Mouse (Mus musculus): ENCODE data around the gene Gpcpd1. TPM values are rescaled to one million over a fixed set of nuclear protein-coding genes. Genes with fewer than 3 reads are reported as not detected.

The Gpcpd1 gene
- total and polyA plus RNA-seq, 2 experiments from 2014 or later: 37.5 to 67.9 TPM

DNA sequence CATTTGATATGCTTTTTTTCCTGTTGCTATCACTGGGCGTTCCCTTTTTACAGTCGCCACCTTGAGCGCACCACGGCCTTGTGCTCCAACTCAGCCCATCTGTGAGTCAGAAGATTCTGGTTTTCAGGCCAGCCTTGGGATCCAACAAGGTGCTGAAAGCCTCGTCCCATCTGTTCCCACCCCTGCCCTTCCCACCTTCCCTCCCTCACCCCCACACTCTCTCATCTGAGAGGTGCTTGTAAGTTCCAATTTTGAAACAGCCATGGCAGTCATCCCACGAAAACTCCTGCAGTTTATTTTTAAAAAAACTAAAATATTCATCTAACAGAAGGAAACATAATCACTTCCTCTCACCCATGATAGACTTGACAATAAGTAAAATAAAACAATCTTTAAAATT is 80.0 kb downstream of the Gpcpd1 start:
- Histone ChIP-seq H3K27me3 (ENCODE audit: control insufficient read depth, insufficient read depth, low read length) (no peaks in the 10 kb centered on the region), H3K9ac (replicated peaks; ENCODE audit: low read depth, low read length) (no peak overlapping the region), H3K9me3 (replicated peaks; ENCODE audit: control insufficient read depth, low read length) (no peaks in the 10 kb centered on the region), H3K4me2 (ENCODE audit: low read depth, low read length) (no peak overlapping the region), H3K27ac (ENCODE audit: low read depth) (no peak overlapping the region), H3K36me3 (replicated peaks; ENCODE audit: control insufficient read depth, insufficient read depth, low read length) (no peaks in the 10 kb centered on the region), H3K4me3 (ENCODE audit: low read depth, low read length) (no peak overlapping the region), H3K4me1 (ENCODE audit: control insufficient read depth, insufficient read depth) (no peaks in the 10 kb centered on the region; the same call in 1 of the 2 replicates)
- TF ChIP-seq EP300 (IDR thresholded peaks at IDR 0.05; ENCODE audit: low read depth) (no peak), CTCF (IDR thresholded peaks at IDR 0.05; ENCODE audit: low read depth) (no peak)
- 42% methylated on average over 6 of the region's 6 CpGs for WGBS
- DNase-seq (ENCODE audit: low spot score) (no peak), ATAC-seq (ENCODE audit: insufficient read depth, low read depth) (no peak)

DNA sequence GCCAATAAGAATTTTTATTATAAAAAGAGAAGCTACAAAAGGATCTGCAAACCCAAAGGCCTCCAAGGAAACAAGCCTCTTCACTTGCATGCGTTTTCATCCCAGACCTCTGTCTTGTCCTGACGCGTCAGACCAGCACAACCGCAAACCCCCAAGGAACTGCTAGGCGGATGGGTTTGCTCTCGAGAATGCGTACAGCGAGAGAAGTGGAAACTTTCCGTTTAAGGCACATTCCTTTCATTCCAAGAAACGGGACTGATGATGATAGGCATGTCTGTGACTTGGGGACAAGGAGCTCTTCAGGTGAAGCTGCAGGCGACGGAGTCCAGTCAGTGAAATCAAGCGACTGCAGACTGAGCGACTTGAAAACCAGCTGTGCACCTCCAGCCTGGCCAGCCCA is 80.4 kb downstream of the Gpcpd1 start:
- H3K27ac ChIP-seq (ENCODE audit: low read depth): no peak overlapping the region
- no peaks in the 10 kb centered on the region; the same call in 1 of the 2 replicates for H3K4me1 ChIP-seq (ENCODE audit: control insufficient read depth, insufficient read depth)
- TF ChIP-seq CTCF (IDR thresholded peaks at IDR 0.05; ENCODE audit: low read depth) (no peak), EP300 (IDR thresholded peaks at IDR 0.05; ENCODE audit: low read depth) (no peak)
- ATAC-seq (ENCODE audit: insufficient read depth, low read depth) (no peak), DNase-seq (ENCODE audit: low spot score) (no peak)
- no peak overlapping the region for H3K4me3 ChIP-seq (ENCODE audit: low read depth, low read length)
- H3K9me3 ChIP-seq (replicated peaks; ENCODE audit: control insufficient read depth, low read length): no peaks in the 10 kb centered on the region
- WGBS: 32% methylated on average over 14 of the region's 14 CpGs
- H3K4me2 ChIP-seq (ENCODE audit: low read depth, low read length): no peak overlapping the region
- no peaks in the 10 kb centered on the region for H3K36me3 ChIP-seq (replicated peaks; ENCODE audit: control insufficient read depth, insufficient read depth, low read length)
- no peaks in the 10 kb centered on the region for H3K27me3 ChIP-seq (ENCODE audit: control insufficient read depth, insufficient read depth, low read length)
- H3K9ac ChIP-seq (replicated peaks; ENCODE audit: low read depth, low read length): no peak overlapping the region

DNA sequence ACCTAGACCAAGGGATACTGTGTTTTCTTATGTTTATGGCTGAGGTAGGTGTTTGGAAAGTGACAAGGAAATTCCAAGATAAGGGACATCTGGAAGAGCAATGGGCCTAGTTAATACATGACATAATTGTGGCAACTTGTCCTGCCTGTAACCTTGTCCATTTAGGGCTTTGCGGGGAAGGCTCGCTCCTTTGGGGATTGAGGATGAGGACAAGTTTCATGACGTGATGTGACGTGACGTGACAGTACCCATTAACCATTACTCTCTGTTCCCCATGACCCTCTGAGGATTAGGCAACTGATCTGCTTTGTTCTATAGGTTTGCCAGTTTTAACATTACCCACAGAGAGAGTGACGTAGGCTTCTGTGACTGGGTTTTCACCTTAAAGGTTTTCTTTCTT is 81.7 kb downstream of the Gpcpd1 start:
- Histone ChIP-seq H3K4me3 (ENCODE audit: low read depth, low read length) (no peak overlapping the region), H3K4me1 (ENCODE audit: control insufficient read depth, insufficient read depth) (no peaks in the 10 kb centered on the region), H3K9ac (replicated peaks; ENCODE audit: low read depth, low read length) (no peak overlapping the region), H3K27ac (ENCODE audit: low read depth) (no peak overlapping the region), H3K9me3 (replicated peaks; ENCODE audit: control insufficient read depth, low read length) (no peaks in the 10 kb centered on the region), H3K27me3 (ENCODE audit: control insufficient read depth, insufficient read depth, low read length) (no peaks in the 10 kb centered on the region), H3K36me3 (replicated peaks; ENCODE audit: control insufficient read depth, insufficient read depth, low read length) (no peaks in the 10 kb centered on the region), H3K4me2 (ENCODE audit: low read depth, low read length) (no peak overlapping the region)
- DNase-seq (ENCODE audit: low spot score) (no peak), ATAC-seq (ENCODE audit: insufficient read depth, low read depth) (no peak)
- no peak for TF ChIP-seq CTCF (IDR thresholded peaks at IDR 0.05; ENCODE audit: low read depth)
- TF ChIP-seq EP300 (IDR thresholded peaks at IDR 0.05; ENCODE audit: low read depth): no peak
- WGBS: 89% methylated on average over 6 of the region's 6 CpGs

DNA sequence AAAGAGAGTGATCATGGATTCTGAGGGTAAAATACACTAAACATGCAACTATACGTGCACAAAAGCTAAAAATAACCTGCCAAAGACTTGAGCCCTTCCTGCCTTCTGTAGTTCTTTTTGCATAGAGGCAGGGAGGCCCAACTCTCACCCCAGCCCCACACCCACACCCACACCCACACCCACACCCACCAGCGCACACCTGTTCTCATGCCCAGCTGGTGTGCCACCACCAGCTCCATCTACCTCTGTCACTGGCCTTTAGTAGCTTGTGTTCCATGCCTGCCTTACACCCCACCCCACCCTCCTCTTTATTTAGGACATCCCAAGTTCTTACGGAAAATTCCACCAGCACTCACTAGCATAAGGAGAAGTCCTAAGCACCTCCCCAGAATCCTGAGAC is 89.2 kb downstream of the Gpcpd1 start:
- Histone ChIP-seq H3K4me2 (ENCODE audit: low read depth, low read length) (no peak overlapping the region), H3K9ac (replicated peaks; ENCODE audit: low read depth, low read length) (no peak overlapping the region), H3K27me3 (ENCODE audit: control insufficient read depth, insufficient read depth, low read length) (no peaks in the 10 kb centered on the region), H3K4me3 (ENCODE audit: low read depth, low read length) (no peak overlapping the region), H3K36me3 (replicated peaks; ENCODE audit: control insufficient read depth, insufficient read depth, low read length) (no peaks in the 10 kb centered on the region), H3K27ac (ENCODE audit: low read depth) (no peak overlapping the region), H3K9me3 (replicated peaks; ENCODE audit: control insufficient read depth, low read length) (no peaks in the 10 kb centered on the region), H3K4me1 (ENCODE audit: control insufficient read depth, insufficient read depth) (no peaks in the 10 kb centered on the region)
- DNase-seq (ENCODE audit: low spot score) (no peak), ATAC-seq (ENCODE audit: insufficient read depth, low read depth) (no peak)
- TF ChIP-seq EP300 (IDR thresholded peaks at IDR 0.05; ENCODE audit: low read depth) (no peak), CTCF (IDR thresholded peaks at IDR 0.05; ENCODE audit: low read depth) (no peak)
- 63% methylated on average over 3 of the region's 3 CpGs for WGBS

DNA sequence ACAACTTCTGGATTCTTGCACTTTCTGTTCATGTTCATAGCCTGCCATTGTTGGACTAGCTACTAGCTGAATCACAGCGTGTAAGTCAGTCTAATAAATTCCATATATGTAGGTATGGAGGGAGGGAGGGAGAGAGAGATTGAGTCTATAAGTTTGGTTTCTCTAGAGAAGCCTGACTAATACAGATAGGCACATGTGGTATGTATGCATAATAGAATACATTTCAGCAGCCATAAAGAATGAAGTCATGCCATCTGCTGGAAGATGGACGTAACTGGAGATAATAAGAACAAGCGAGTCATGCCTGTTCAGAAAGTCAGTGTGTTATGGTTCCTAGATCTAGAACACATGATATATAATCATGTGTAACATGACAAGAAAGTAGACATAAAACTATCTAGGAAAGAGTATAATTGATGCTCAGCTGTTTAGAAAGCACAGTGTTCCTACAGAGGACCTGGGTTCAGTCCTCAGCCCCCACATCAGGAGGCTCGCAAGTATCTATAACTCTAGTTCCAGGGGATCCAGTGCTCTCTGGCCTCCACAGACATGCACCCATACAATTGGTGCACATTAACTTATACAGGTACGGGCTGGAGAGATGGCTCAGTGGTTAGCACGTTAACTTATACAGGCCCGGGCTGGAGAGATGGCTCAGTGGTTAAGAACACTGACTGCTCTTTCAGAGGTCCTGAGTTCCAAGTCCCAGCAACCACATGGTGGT is 90.0 kb downstream of the Gpcpd1 start:
- Histone ChIP-seq H3K9ac (replicated peaks; ENCODE audit: low read depth, low read length) (no peak overlapping the region), H3K4me1 (ENCODE audit: control insufficient read depth, insufficient read depth) (no peaks in the 10 kb centered on the region), H3K4me3 (ENCODE audit: low read depth, low read length) (no peak overlapping the region), H3K4me2 (ENCODE audit: low read depth, low read length) (no peak overlapping the region), H3K27me3 (ENCODE audit: control insufficient read depth, insufficient read depth, low read length) (no peaks in the 10 kb centered on the region), H3K27ac (ENCODE audit: low read depth) (no peak overlapping the region), H3K36me3 (replicated peaks; ENCODE audit: control insufficient read depth, insufficient read depth, low read length) (no peaks in the 10 kb centered on the region), H3K9me3 (replicated peaks; ENCODE audit: control insufficient read depth, low read length) (no peaks in the 10 kb centered on the region)
- ATAC-seq (ENCODE audit: insufficient read depth, low read depth) (no peak), DNase-seq (ENCODE audit: low spot score) (peak; percentile 31)
- peak; percentile 53 for TF ChIP-seq CTCF (IDR thresholded peaks at IDR 0.05; ENCODE audit: low read depth)
- no peak for TF ChIP-seq EP300 (IDR thresholded peaks at IDR 0.05; ENCODE audit: low read depth)
- WGBS: 70% methylated on average over 7 of the region's 7 CpGs

DNA sequence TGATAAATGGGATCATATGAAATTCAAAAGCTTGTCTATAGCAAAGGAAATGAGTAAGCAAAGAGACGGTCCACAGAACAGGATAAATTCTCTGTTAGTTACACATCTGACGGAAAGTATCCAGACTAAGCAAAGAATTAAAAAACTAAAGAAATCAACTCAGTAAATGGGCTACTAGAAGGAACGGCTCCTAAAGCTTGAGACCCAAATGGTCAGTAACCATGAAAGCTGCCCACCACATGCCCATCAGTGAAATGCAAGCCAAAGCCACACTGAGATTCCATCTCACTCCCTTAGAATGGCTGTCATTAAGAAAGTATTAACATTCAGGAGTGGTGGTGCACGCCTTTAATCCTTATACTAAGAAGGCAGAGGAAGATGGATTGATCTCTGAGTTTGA is 94.3 kb downstream of the Gpcpd1 start:
- no peaks in the 10 kb centered on the region for H3K27me3 ChIP-seq (ENCODE audit: control insufficient read depth, insufficient read depth, low read length)
- no peak overlapping the region for H3K27ac ChIP-seq (ENCODE audit: low read depth)
- no peak for DNase-seq (ENCODE audit: low spot score)
- H3K9ac ChIP-seq (replicated peaks; ENCODE audit: low read depth, low read length): no peak overlapping the region
- no peak overlapping the region for H3K4me3 ChIP-seq (ENCODE audit: low read depth, low read length)
- no peak for ATAC-seq (ENCODE audit: insufficient read depth, low read depth)
- H3K4me1 ChIP-seq (ENCODE audit: control insufficient read depth, insufficient read depth): no peaks in the 10 kb centered on the region
- no peaks in the 10 kb centered on the region for H3K9me3 ChIP-seq (replicated peaks; ENCODE audit: control insufficient read depth, low read length)
- H3K4me2 ChIP-seq (ENCODE audit: low read depth, low read length): no peak overlapping the region
- H3K36me3 ChIP-seq (replicated peaks; ENCODE audit: control insufficient read depth, insufficient read depth, low read length): no peaks in the 10 kb centered on the region
- 70% methylated on average over 4 of the region's 4 CpGs for WGBS
- TF ChIP-seq EP300 (IDR thresholded peaks at IDR 0.05; ENCODE audit: low read depth): no peak
- no peak for TF ChIP-seq CTCF (IDR thresholded peaks at IDR 0.05; ENCODE audit: low read depth)

Data from heart, postnatal 0 days (tissue).